ENCODE assay signal across 8 mouse cellular contexts in genomic region chr12:86827241-86827606, GRCm38 (mm10). TPM values are rescaled to one million over a fixed set of nuclear protein-coding genes. Genes with fewer than 3 reads are reported as not detected.
DNase-seq lines count a peak whose midpoint lies in the region; ATAC-seq and TF ChIP-seq lines count a peak whose summit lies in the region.

No protein-coding gene starts in this region.

- H3K79me2 ChIP-seq in C2C12 (ENCODE audit: control insufficient read depth, insufficient read depth), result peaks cover 6% of the 10 kb centered on the region

- no peaks in the 10 kb centered on the region for H3K79me3 ChIP-seq in C2C12 (ENCODE audit: low read depth)

- TF ChIP-seq CTCF in C2C12 (IDR thresholded peaks at IDR 0.05; ENCODE audit: control insufficient read depth, insufficient read depth, insufficient read length), result no peak

- no peaks in the 10 kb centered on the region for H3K9me3 ChIP-seq in heart, embryonic 11.5 days (replicated peaks; ENCODE audit: control insufficient read depth, low read length)
- no peaks in the 10 kb centered on the region for H3K9me3 ChIP-seq in forebrain, embryonic 12.5 days
- no peaks in the 10 kb centered on the region for H3K9me3 ChIP-seq in limb, embryonic 15.5 days

- peaks cover 61% of the 10 kb centered on the region for H3K4me1 ChIP-seq in heart, embryonic 11.5 days (ENCODE audit: control insufficient read depth, insufficient read depth, low read length)
- peaks cover 68% of the 10 kb centered on the region for H3K4me1 ChIP-seq in forebrain, embryonic 12.5 days
- peaks cover 69% of the 10 kb centered on the region for H3K4me1 ChIP-seq in limb, embryonic 15.5 days

- no peak for ATAC-seq in heart, embryonic 11.5 days (replicated peaks; ENCODE audit: insufficient number of reproducible peaks, low FRiP score, low TSS enrichment)
- ATAC-seq in forebrain, embryonic 12.5 days (ENCODE audit: low FRiP score), result no peak
- no peak for ATAC-seq in limb, embryonic 15.5 days (ENCODE audit: insufficient number of reproducible peaks, low FRiP score, low TSS enrichment, low read depth)

- H3K4me2 ChIP-seq in heart, embryonic 11.5 days, result no peak overlapping the region
- H3K4me2 ChIP-seq in forebrain, embryonic 12.5 days, result no peak overlapping the region
- 0 out of 2 replicates have a peak overlapping the region, but pooled peaks have one; percentile 12 for H3K4me2 ChIP-seq in limb, embryonic 15.5 days

- H3K27ac ChIP-seq in heart, embryonic 11.5 days (ENCODE audit: low read depth, low read length), result peak overlapping the region; percentile 68; the same call in 1 of the 2 replicates
- H3K27ac ChIP-seq in forebrain, embryonic 12.5 days, result peak overlapping the region; percentile 21
- peak overlapping the region; percentile 97 for H3K27ac ChIP-seq in limb, embryonic 15.5 days

- 0 out of 2 replicates have a peak overlapping the region, but pooled peaks have one; percentile 28 for H3K9ac ChIP-seq in heart, embryonic 11.5 days (ENCODE audit: low read depth, low read length)
- H3K9ac ChIP-seq in forebrain, embryonic 12.5 days, result no peak overlapping the region
- H3K9ac ChIP-seq in limb, embryonic 15.5 days, result no peak overlapping the region

- no peak for DNase-seq in heart, adult 8-10 months (ENCODE audit: low spot score)
- no peak for DNase-seq in ovary, postnatal 14 days (ENCODE audit: low spot score)
- DNase-seq in thymus, postnatal 36 days, result no peak
- DNase-seq in B cell, adult 2 months, result no peak

- 83% methylated on average over 2 of the region's 2 CpGs for WGBS in heart, embryonic 11.5 days (ENCODE audit: insufficient replicate concordance)
- 92% methylated on average over 2 of the region's 2 CpGs for WGBS in forebrain, embryonic 12.5 days
- WGBS in limb, embryonic 15.5 days, result 80% methylated on average over 2 of the region's 2 CpGs

- H3K27me3 ChIP-seq in heart, embryonic 11.5 days (ENCODE audit: control insufficient read depth, insufficient read depth, low read length), result no peaks in the 10 kb centered on the region
- no peaks in the 10 kb centered on the region for H3K27me3 ChIP-seq in C2C12 (ENCODE audit: control insufficient read depth, insufficient read depth, insufficient read length)
- H3K27me3 ChIP-seq in forebrain, embryonic 12.5 days, result peaks cover 3% of the 10 kb centered on the region; the same call in 1 of the 2 replicates
- no peaks in the 10 kb centered on the region for H3K27me3 ChIP-seq in limb, embryonic 15.5 days

- H3ac ChIP-seq in C2C12 (ENCODE audit: control insufficient read depth, insufficient read length, low read depth), result peak overlapping the region; percentile 41

- no peaks in the 10 kb centered on the region for H3K36me3 ChIP-seq in heart, embryonic 11.5 days (ENCODE audit: control insufficient read depth, insufficient read depth, low read length)
- H3K36me3 ChIP-seq in C2C12 (ENCODE audit: control insufficient read depth, insufficient read depth), result no peaks in the 10 kb centered on the region
- H3K36me3 ChIP-seq in forebrain, embryonic 12.5 days (replicated peaks), result no peaks in the 10 kb centered on the region
- H3K36me3 ChIP-seq in limb, embryonic 15.5 days, result no peaks in the 10 kb centered on the region

- H3K4me3 ChIP-seq in heart, embryonic 11.5 days (ENCODE audit: low read depth, low read length), result no peak overlapping the region
- no peak overlapping the region for H3K4me3 ChIP-seq in C2C12 (ENCODE audit: insufficient read depth, poor library complexity, severe bottlenecking)
- H3K4me3 ChIP-seq in forebrain, embryonic 12.5 days (replicated peaks), result no peak overlapping the region
- H3K4me3 ChIP-seq in limb, embryonic 15.5 days, result no peak overlapping the region

TF ChIP-seq in C2C12, 6 proteins besides CTCF, POLR2A, EP300 and RAD21:
- no peak for TF ChIP-seq CEBPB (IDR thresholded peaks at IDR 0.05; ENCODE audit: low read depth)
TF ChIP-seq in C2C12: peak in this region for 0.

RNA-seq across cellular contexts. Expression of gene Irf2bpl, which starts 57.4 kb away (rescaled TPM):
- polyA plus RNA-seq in heart, embryonic 11.5 days (2014; fragmentation: Nextera tagmentation; extraction: Ambion mirVana), result 18.9 and 26.9 TPM in 2 replicates
- 10 to 100 TPM; 26.2 to 30.4 (median 27.8) TPM for total RNA-seq in heart, adult 8-10 months (2022)
- 49.7 TPM for polyA plus RNA-seq in C2C12 (2012; fragmentation: generic; extraction: Trizol)
- 74.8 and 81.9 TPM in 2 replicates for polyA plus RNA-seq in forebrain, embryonic 12.5 days (2016; fragmentation: Nextera tagmentation; extraction: Ambion mirVana)
- 36.0 and 38.5 TPM in 2 replicates for polyA plus RNA-seq in limb, embryonic 15.5 days (2015; fragmentation: Nextera tagmentation; extraction: Ambion mirVana)

Comparison
In these comparisons a context has a peak if more than half of its experiments do, and no peak if none do; other contexts are left out.
1. H3K27ac ChIP-seq: peak in every context shown above with its lines; median percentile 97 in limb, embryonic 15.5 days; 68 in heart, embryonic 11.5 days; 21 in forebrain, embryonic 12.5 days.